Comparison of ENCODE assay signal across 10 mouse cellular contexts in the genomic region with DNA sequence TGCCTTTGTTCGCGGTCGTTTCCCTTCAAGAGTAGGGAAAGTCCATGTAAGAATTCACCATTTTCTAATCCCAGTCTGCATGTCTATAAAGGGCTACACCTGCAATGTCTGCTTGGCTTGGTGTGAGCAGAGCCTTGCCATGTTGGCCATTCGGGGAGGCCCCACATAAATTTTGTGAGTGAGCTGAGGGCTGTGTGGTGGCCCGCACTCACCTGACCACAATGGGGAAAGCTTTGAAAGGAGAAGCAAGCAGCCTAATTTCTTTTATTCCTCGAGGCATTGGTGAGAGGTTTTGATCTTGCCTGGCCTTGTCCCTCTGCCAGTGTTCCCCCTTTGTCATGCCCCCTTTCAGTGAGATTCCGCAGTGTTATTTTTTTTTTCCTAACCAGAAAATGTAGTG.
"Had no signal": no experiment of that assay in that cellular context is flagged by ENCODE, and none has a peak within 500 bp of the region (broad histone marks: within the 10 kb centered on the region; RNA-seq: fewer than 3 reads in every experiment).

No protein-coding gene starts in this region.

- H3K4me2 ChIP-seq: limb, embryonic 13.5 days; neural tube, embryonic 13.5 days had no signal

- DNase-seq: kidney, postnatal 10 days; kidney, postnatal 4 days; left cerebral cortex, postnatal 4 days; lung, adult 18-20 months; right cerebral cortex, postnatal 25 days; thymus, postnatal 36 days had no signal

- H3K27me3 ChIP-seq: limb, embryonic 13.5 days; neural tube, embryonic 13.5 days had no signal

- H3K36me3 ChIP-seq: limb, embryonic 13.5 days; neural tube, embryonic 13.5 days had no signal

- H3K9me3 ChIP-seq: limb, embryonic 13.5 days; neural tube, embryonic 13.5 days had no signal

- H3K4me1 ChIP-seq: neural tube, embryonic 13.5 days had no signal

- H3K4me3 ChIP-seq: layer of hippocampus, adult 2 months; limb, embryonic 13.5 days; neural tube, embryonic 13.5 days had no signal

- H3K27ac ChIP-seq: layer of hippocampus, adult 2 months; limb, embryonic 13.5 days; liver, embryonic 14.5 days; neural tube, embryonic 13.5 days had no signal

- H3K9ac ChIP-seq: limb, embryonic 13.5 days; liver, embryonic 14.5 days; neural tube, embryonic 13.5 days had no signal
